Mouse (Mus musculus): ENCODE measurements around the gene Sipa1l3. TPM values are rescaled to one million over a fixed set of nuclear protein-coding genes. Genes with fewer than 3 reads are reported as not detected.

Sipa1l3 gene
- total RNA-seq, 2 experiments from 2014 or later: 55.0 to 60.7 TPM

- DNase-seq (ENCODE audit: low spot score in 2 of 2): no peak
- intact Hi-C loops (cut with DNase I): no loop called here
Observed at GRCm38 (mm10) chr7:29283876-29284275, 234.6 kb downstream of the Sipa1l3 start.

- DNase-seq (ENCODE audit: low spot score in 2 of 2): no peak
- intact Hi-C loops (cut with DNase I): no loop called here
Observed at GRCm38 (mm10) chr7:29282074-29282554, 236.3 kb downstream of the Sipa1l3 start.

- peak in 1 of 2 experiments; percentile 47 for DNase-seq (ENCODE audit: low spot score in 2 of 2)
- intact Hi-C loops (cut with DNase I): no loop called here
Observed at GRCm38 (mm10) chr7:29281201-29282073, 237.0 kb downstream of the Sipa1l3 start, which contains the start of gene Spint2. Gene Spint2, minus strand, starts transcription at chr7:29281912.

GRCm38 (mm10) chr7:29280801-29281200, 237.6 kb downstream of the Sipa1l3 start:
- no peak for DNase-seq (ENCODE audit: low spot score in 2 of 2)
- intact Hi-C loops (cut with DNase I): no loop called here

GRCm38 (mm10) chr7:29279924-29280323, 238.5 kb downstream of the Sipa1l3 start:
- intact Hi-C loops (cut with DNase I): no loop called here
- DNase-seq (ENCODE audit: low spot score in 2 of 2): no peak

- intact Hi-C loops (cut with DNase I): no loop called here
- no peak for DNase-seq (ENCODE audit: low spot score in 2 of 2)
Observed at GRCm38 (mm10) chr7:29279261-29279660, 239.2 kb downstream of the Sipa1l3 start.

- intact Hi-C loops (cut with DNase I): no loop called here
- no peak for DNase-seq (ENCODE audit: low spot score in 2 of 2)
Observed at GRCm38 (mm10) chr7:29277510-29277909, 240.9 kb downstream of the Sipa1l3 start.

- intact Hi-C loops (cut with DNase I): no loop called here
- no peak for DNase-seq (ENCODE audit: low spot score in 2 of 2)
Observed at GRCm38 (mm10) chr7:29276715-29277114, 241.7 kb downstream of the Sipa1l3 start.

- intact Hi-C loops (cut with DNase I): no loop called here
Observed at GRCm38 (mm10) chr7:29271687-29272465, 246.6 kb downstream of the Sipa1l3 start.

GRCm38 (mm10) chr7:29270445-29270844, 248.0 kb downstream of the Sipa1l3 start:
- no peak for DNase-seq (ENCODE audit: low spot score in 2 of 2)
- intact Hi-C loops (cut with DNase I): no loop called here

More at GRCm38 (mm10) chr7:29271687-29272465, 246.6 kb downstream of the Sipa1l3 start:
- peak; percentile 39 to 60 for DNase-seq (ENCODE audit: low spot score in 2 of 2)

Other genes starting within 250 kb of the Sipa1l3 start
- 10 to 100 TPM; 21.1 to 24.4 TPM for gene Spint2, start 236.7 kb downstream of the Sipa1l3 start, total RNA-seq (2021)
- gene Ppp1r14a, start 229.3 kb downstream of the Sipa1l3 start, total RNA-seq (2021): 10 to 100 TPM; 13.6 to 14.2 TPM
- 100 to 1,000 TPM; 110 to 115 TPM for gene Dpf1, start 214.7 kb downstream of the Sipa1l3 start, total RNA-seq (2021)
- gene Catsperg2, start 208.4 kb upstream of the Sipa1l3 start, total RNA-seq (2021): under 1 TPM in 1 of 2 experiments, not detected in 1; 0.30 TPM
- gene Zfp84, start 249.9 kb upstream of the Sipa1l3 start, total RNA-seq (2021): 10 to 100 TPM; 15.7 to 17.6 TPM